Mouse (Mus musculus) heart, embryonic 16.5 days (tissue): ENCODE measurements at regions not wholly inside any gene's neighbourhood (a gene's known extent, or its start where the extent isn't known, plus 50 kb on each side); places are given as distances from the start of the nearest gene placed in this dataset.

Experiments used
- ATAC-seq: fragments of 200-750 bp; cut with Nextera tagmentation; replicated peaks from 2 replicates; pipeline ENCODE4 v1.8.0; 2017; ENCODE audit warnings: moderate number of reproducible peaks; ENCODE audit not compliant: insufficient read depth, low FRiP score; ENCODE audit errors: extremely low read depth
- H3K27ac ChIP-seq: fragments of 300-500 bp; sonication (generic); 2 replicates; pipeline ENCODE4 v1.5.1; 2014; ENCODE audit warnings: mild to moderate bottlenecking, low read length, control low read depth, moderate library complexity
- H3K27me3 ChIP-seq: fragments of 300-500 bp; sonication (generic); 2 replicates; pipeline ENCODE4 v1.6.1; 2014; ENCODE audit warnings: low read length, mixed read lengths; ENCODE audit not compliant: control insufficient read depth, insufficient read depth
- H3K36me3 ChIP-seq: fragments of 300-500 bp; sonication (generic); 2 replicates; pipeline ENCODE4 v1.6.1; 2014; ENCODE audit not compliant: control insufficient read depth, insufficient read depth
- H3K4me1 ChIP-seq: fragments of 300-500 bp; sonication (generic); 2 replicates; pipeline ENCODE4 v1.6.1; 2014; ENCODE audit warnings: low read length, mixed read lengths; ENCODE audit not compliant: control insufficient read depth, insufficient read depth
- H3K4me2 ChIP-seq: fragments of 300-500 bp; sonication (generic); 2 replicates; pipeline ENCODE4 v1.6.1; 2014; ENCODE audit warnings: low read depth, mild to moderate bottlenecking, control low read depth, low read length
- H3K4me3 ChIP-seq: fragments of 300-500 bp; sonication (generic); 2 replicates; pipeline ENCODE4 v1.5.1; 2014; ENCODE audit warnings: mild to moderate bottlenecking, control low read depth, low read length
- H3K9ac ChIP-seq: fragments of 300-500 bp; sonication (generic); 2 replicates; pipeline ENCODE4 v1.6.1; 2014; ENCODE audit warnings: low read length, control low read depth
- H3K9me3 ChIP-seq: fragments of 300-500 bp; sonication (generic); replicated peaks from 2 replicates; pipeline ENCODE4 v1.6.1; 2016; ENCODE audit warnings: low read length; ENCODE audit not compliant: control insufficient read depth
- WGBS: fragments of 180-500 bp; shearing (Covaris S2); extraction: QIAGEN DNeasy Blood & Tissue Kit; methylation state at CpG from one replicate; pipeline ENCODE4 v1.1.7; 2014; 5-methylcytosine and 5-hydroxymethylcytosine counted together

- H3K9ac ChIP-seq, result no peak overlapping the region
- WGBS, result 85% methylated on average over 1 of the region's 1 CpGs
- no peak for ATAC-seq
Observed at GRCm38 (mm10) chr15:27282279-27282678, 184.2 kb upstream of the Ank start.

GRCm38 (mm10) chr15:27303856-27304255, 162.6 kb upstream of the Ank start:
- Histone ChIP-seq H3K27me3 (no peaks in the 10 kb centered on the region), H3K36me3 (no peaks in the 10 kb centered on the region), H3K4me2 (no peak overlapping the region), H3K4me3 (no peak overlapping the region), H3K9me3 (no peaks in the 10 kb centered on the region), H3K4me1 (no peaks in the 10 kb centered on the region), H3K27ac (no peak overlapping the region), H3K9ac (no peak overlapping the region)
- no peak for ATAC-seq
- 76% methylated on average over 4 of the region's 4 CpGs for WGBS

More at GRCm38 (mm10) chr15:27282279-27282678, 184.2 kb upstream of the Ank start:
- H3K4me3 ChIP-seq, result no peak overlapping the region
- no peaks in the 10 kb centered on the region for H3K27me3 ChIP-seq
- 0 out of 2 replicates have a peak, but pooled peaks cover 6% of the 10 kb centered on the region for H3K9me3 ChIP-seq
- H3K36me3 ChIP-seq, result no peaks in the 10 kb centered on the region
- H3K27ac ChIP-seq, result no peak overlapping the region
- H3K4me1 ChIP-seq, result no peaks in the 10 kb centered on the region
- no peak overlapping the region for H3K4me2 ChIP-seq

GRCm38 (mm10) chr15:27304256-27304655, 162.2 kb upstream of the Ank start:
- Histone ChIP-seq H3K9me3 (no peaks in the 10 kb centered on the region), H3K36me3 (no peaks in the 10 kb centered on the region), H3K27me3 (no peaks in the 10 kb centered on the region), H3K4me1 (no peaks in the 10 kb centered on the region), H3K4me2 (no peak overlapping the region), H3K4me3 (no peak overlapping the region), H3K9ac (no peak overlapping the region), H3K27ac (no peak overlapping the region)
- WGBS, result 77% methylated on average over 7 of the region's 7 CpGs
- ATAC-seq, result no peak; the same call in 1 of the 2 replicates

DNA sequence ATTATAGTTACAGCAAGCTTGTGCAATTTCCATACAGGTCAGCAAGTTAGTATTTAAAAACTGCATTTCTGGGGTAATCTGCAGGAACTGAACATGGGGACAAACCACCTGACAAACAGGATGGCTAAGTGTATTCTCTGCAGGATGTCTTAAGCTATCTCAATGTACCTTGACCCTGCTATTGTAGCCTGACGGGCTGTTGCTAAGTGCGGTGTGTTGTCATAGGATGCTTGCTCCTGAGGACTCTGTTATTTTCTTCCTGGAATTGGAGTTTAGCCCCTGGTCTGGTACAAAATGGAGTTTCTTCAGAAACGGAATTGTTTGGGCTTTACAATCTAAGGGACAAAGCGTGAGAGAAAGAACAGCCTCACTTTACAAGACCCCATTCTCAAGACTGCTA, 161.4 kb upstream of the Ank start:
- no peak overlapping the region for H3K4me2 ChIP-seq
- H3K9ac ChIP-seq, result no peak overlapping the region
- H3K4me3 ChIP-seq, result no peak overlapping the region
- H3K4me1 ChIP-seq, result no peaks in the 10 kb centered on the region
- no peaks in the 10 kb centered on the region for H3K9me3 ChIP-seq
- no peaks in the 10 kb centered on the region for H3K36me3 ChIP-seq
- H3K27me3 ChIP-seq, result no peaks in the 10 kb centered on the region
- no peak overlapping the region for H3K27ac ChIP-seq
- ATAC-seq, result no peak
- WGBS, result 86% methylated on average over 4 of the region's 4 CpGs

GRCm38 (mm10) chr15:27308639-27309038, 157.8 kb upstream of the Ank start:
- WGBS, result 42% methylated on average over 4 of the region's 4 CpGs
- no peak overlapping the region for H3K27ac ChIP-seq
- no peak for ATAC-seq
- H3K27me3 ChIP-seq, result no peaks in the 10 kb centered on the region
- H3K36me3 ChIP-seq, result no peaks in the 10 kb centered on the region
- no peak overlapping the region for H3K9ac ChIP-seq
- H3K4me3 ChIP-seq, result no peak overlapping the region
- H3K9me3 ChIP-seq, result no peaks in the 10 kb centered on the region
- no peak overlapping the region for H3K4me2 ChIP-seq
- H3K4me1 ChIP-seq, result no peaks in the 10 kb centered on the region

DNA sequence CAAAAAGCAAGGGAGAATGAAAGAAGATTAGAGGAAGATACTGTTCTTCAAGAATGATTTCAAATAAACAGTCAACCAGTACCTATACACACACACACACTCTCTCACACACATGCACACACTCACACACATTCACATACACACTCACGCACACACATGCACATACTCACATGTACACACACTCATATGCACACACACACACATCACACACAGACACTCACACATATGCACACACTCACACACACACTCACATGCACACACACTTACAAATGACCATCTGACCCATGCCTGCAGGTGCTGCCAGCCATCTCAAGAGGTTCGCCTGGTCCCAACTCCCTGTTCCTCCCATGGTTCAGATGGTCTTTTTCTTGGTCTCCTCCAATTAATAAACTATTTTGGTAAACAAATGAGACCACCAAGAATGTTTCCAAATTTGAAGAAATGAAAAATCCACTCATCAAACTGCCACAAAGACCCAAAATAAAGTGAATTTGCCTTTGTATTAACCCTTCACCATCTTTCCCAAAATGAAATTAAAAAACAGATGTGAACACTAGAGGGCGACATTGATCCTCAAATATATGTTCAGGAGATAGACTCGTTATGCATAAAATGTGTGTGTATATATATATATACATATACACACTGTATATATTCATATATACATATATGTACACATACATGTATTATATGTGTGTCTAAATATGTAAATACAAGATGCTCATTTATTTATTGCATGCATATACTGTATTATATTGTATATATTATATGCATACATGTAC, 150.3 kb upstream of the Ank start:
- no peak overlapping the region for H3K27ac ChIP-seq
- H3K36me3 ChIP-seq, result no peaks in the 10 kb centered on the region
- no peak overlapping the region for H3K4me2 ChIP-seq
- no peak overlapping the region for H3K4me3 ChIP-seq
- no peak overlapping the region for H3K9ac ChIP-seq
- H3K27me3 ChIP-seq, result no peaks in the 10 kb centered on the region
- ATAC-seq, result no peak
- H3K4me1 ChIP-seq, result no peaks in the 10 kb centered on the region
- H3K9me3 ChIP-seq, result no peaks in the 10 kb centered on the region
- 53% methylated on average over 4 of the region's 4 CpGs for WGBS

GRCm38 (mm10) chr15:27316746-27317129, 149.7 kb upstream of the Ank start:
- no peaks in the 10 kb centered on the region for H3K9me3 ChIP-seq
- WGBS, result 67% methylated on average over 1 of the region's 1 CpGs
- H3K36me3 ChIP-seq, result no peaks in the 10 kb centered on the region
- H3K27me3 ChIP-seq, result no peaks in the 10 kb centered on the region
- no peaks in the 10 kb centered on the region for H3K4me1 ChIP-seq
- ATAC-seq, result no peak
- H3K27ac ChIP-seq, result no peak overlapping the region
- H3K4me2 ChIP-seq, result no peak overlapping the region
- H3K9ac ChIP-seq, result no peak overlapping the region
- H3K4me3 ChIP-seq, result no peak overlapping the region

DNA sequence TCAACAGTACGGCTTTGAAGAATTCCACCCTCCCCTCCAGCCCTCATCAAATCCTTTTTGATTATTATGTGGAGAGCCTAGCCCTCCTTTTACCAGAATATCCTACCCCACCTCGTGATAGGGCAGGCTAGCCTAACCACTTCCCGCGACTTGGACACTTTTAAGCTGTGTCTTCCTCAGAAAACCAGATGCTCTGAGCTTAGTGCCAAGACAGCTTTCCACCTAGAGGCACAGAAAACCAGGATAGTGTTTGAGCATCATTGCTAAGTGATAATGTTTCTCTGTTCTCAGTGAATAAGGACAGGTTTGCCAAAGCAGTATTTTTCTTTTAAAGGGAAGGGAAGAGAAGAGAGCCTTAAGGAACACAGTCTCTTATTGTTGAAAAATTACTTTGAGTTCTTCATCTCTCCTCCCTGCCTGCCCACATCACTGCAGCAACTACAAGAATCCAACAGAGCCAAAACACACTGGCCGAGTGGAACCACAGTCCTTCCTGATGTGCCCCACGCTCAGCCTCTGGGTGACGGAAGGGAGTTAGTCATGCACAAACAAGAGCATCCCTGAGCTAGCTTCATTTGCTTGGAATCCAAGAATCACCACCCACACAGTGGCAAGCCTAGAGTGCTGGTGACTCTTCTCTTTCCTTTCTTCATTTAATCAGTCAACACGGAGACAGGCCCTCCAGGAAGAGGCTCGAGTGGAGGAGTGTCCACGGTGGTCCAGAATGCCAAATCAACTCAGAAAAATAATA, 144.4 kb upstream of the Ank start:
- H3K36me3 ChIP-seq, result no peaks in the 10 kb centered on the region
- H3K9ac ChIP-seq, result no peak overlapping the region
- 71% methylated on average over 10 of the region's 10 CpGs for WGBS
- peaks cover 3% of the 10 kb centered on the region; the same call in 1 of the 2 replicates for H3K4me1 ChIP-seq
- no peak for ATAC-seq
- no peaks in the 10 kb centered on the region for H3K9me3 ChIP-seq
- no peak overlapping the region for H3K27ac ChIP-seq
- no peak overlapping the region for H3K4me2 ChIP-seq
- H3K27me3 ChIP-seq, result no peaks in the 10 kb centered on the region
- H3K4me3 ChIP-seq, result no peak overlapping the region
